Comparison of ENCODE assay signal across 32 mouse cellular contexts in the genomic region with DNA sequence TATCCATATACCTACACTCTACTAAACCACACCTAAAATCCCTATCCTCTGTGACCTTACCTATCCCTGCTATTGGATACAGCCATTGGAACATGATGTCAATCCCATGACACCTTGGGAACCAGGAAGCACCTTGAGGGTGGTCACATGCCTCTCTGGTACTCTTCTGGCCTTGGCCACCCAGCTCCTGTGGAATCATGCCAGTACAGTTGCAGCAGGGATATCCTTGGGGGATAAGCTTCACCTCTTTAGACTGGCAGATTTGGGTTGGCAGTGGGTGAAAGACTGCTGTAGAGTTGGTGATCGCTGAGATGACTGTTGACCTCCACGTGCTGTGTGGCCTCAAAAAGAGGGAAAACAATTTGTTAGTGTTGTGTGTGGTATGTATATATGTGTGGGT. TPM values are rescaled to one million over a fixed set of nuclear protein-coding genes. Genes with fewer than 3 reads are reported as not detected.
"Had no signal": no experiment of that assay in that cellular context is flagged by ENCODE, and none has a peak within 500 bp of the region (broad histone marks: within the 10 kb centered on the region; RNA-seq: fewer than 3 reads in every experiment).

No protein-coding gene starts in this region.

- H3K9ac ChIP-seq: heart, embryonic 13.5 days; heart, embryonic 15.5 days; hindbrain, embryonic 12.5 days; hindbrain, embryonic 14.5 days; intestine, embryonic 15.5 days; limb, embryonic 13.5 days; limb, embryonic 15.5 days; liver, embryonic 12.5 days; liver, embryonic 14.5 days had no signal

- H3K27ac ChIP-seq: gastrocnemius, adult 2 months; heart, adult 2 months; heart, embryonic 13.5 days; heart, embryonic 15.5 days; hindbrain, embryonic 10.5 days; hindbrain, embryonic 12.5 days; hindbrain, embryonic 14.5 days; intestine, embryonic 15.5 days; layer of hippocampus, adult 2 months; left cerebral cortex, adult 2 months; limb, embryonic 13.5 days; limb, embryonic 15.5 days; liver, embryonic 12.5 days; liver, embryonic 14.5 days had no signal

- H3K4me3 ChIP-seq: gastrocnemius, adult 2 months; heart, adult 2 months; heart, embryonic 13.5 days; heart, embryonic 15.5 days; hindbrain, embryonic 10.5 days; hindbrain, embryonic 12.5 days; intestine, embryonic 15.5 days; layer of hippocampus, adult 2 months; left cerebral cortex, adult 2 months; limb, embryonic 13.5 days; limb, embryonic 15.5 days; liver, embryonic 12.5 days had no signal

- H3K4me1 ChIP-seq: intestine, embryonic 15.5 days; liver, embryonic 12.5 days had no signal

- H3K36me3 ChIP-seq: heart, embryonic 13.5 days; heart, embryonic 15.5 days; hindbrain, embryonic 10.5 days; hindbrain, embryonic 12.5 days; intestine, embryonic 15.5 days; limb, embryonic 13.5 days; limb, embryonic 15.5 days; liver, embryonic 12.5 days had no signal

- ATAC-seq: hindbrain, embryonic 16.5 days; inflammation-experienced regulatory T-cells, adult 6 months; intestine, embryonic 15.5 days; intestine, postnatal 0 days; liver, embryonic 12.5 days had no signal

- H3K9me3 ChIP-seq: heart, embryonic 13.5 days; heart, embryonic 15.5 days; hindbrain, embryonic 10.5 days; hindbrain, embryonic 12.5 days; intestine, embryonic 15.5 days; limb, embryonic 13.5 days; limb, embryonic 15.5 days; liver, embryonic 12.5 days had no signal

- DNase-seq: gastrocnemius, adult 2 months; gastrocnemius, postnatal 10 days; gastrocnemius, postnatal 25 days; heart, adult 2 months; heart, postnatal 14 days; heart, postnatal 36 days; kidney, adult 18-20 months; kidney, adult 8-10 months; kidney, postnatal 10 days; kidney, postnatal 25 days; kidney, postnatal 4 days; left cerebral cortex, postnatal 4 days had no signal

- H3K4me2 ChIP-seq: heart, embryonic 11.5 days; heart, embryonic 13.5 days; heart, embryonic 15.5 days; hindbrain, embryonic 12.5 days; hindbrain, embryonic 14.5 days; intestine, embryonic 15.5 days; limb, embryonic 13.5 days; limb, embryonic 15.5 days; liver, embryonic 12.5 days had no signal

- H3K27me3 ChIP-seq: intestine, embryonic 15.5 days; limb, embryonic 13.5 days; limb, embryonic 15.5 days had no signal

RNA-seq across cellular contexts. Expression of a gene that starts 3.5 kb away (rescaled TPM):
- total RNA-seq: gastrocnemius, adult 2 months; gastrocnemius, postnatal 25 days; granulocyte monocyte progenitor cell, adult 5-6 weeks had no signal
- polyA plus RNA-seq: kidney, embryonic 14.5 days; liver, adult 2 months; liver, embryonic 14.5 days had no signal

RNA-seq across cellular contexts. Expression of a gene that starts 19.2 kb away (rescaled TPM):
- total RNA-seq: gastrocnemius, adult 2 months; gastrocnemius, postnatal 25 days; granulocyte monocyte progenitor cell, adult 5-6 weeks; liver, adult 2 months had no signal
- polyA plus RNA-seq: inflammation-experienced regulatory T-cells, adult 6 months; kidney, embryonic 14.5 days; liver, adult 2 months; liver, embryonic 16.5 days had no signal
